Mouse (Mus musculus): ENCODE results near the gene Ahcyl1. TPM values are rescaled to one million over a fixed set of nuclear protein-coding genes. Genes with fewer than 3 reads are reported as not detected.
"Not testable (repeated sequence)": the region's sequence is repeated elsewhere in the genome, so short reads cannot be mapped to it uniquely, and the experiment has no call there.

Gene Ahcyl1
- total RNA-seq (2021), result 272 and 320 TPM in 2 replicates
- long read RNA-seq, experiment 1, transcript Ahcyl1-201 (17 exons, 3,863 nt), result major isoform, 215 of 253 reads
- long read RNA-seq, experiment 1, partial matches to known transcripts, result 10 of 253 reads
- long read RNA-seq, experiment 1, other reads (novel, unspliced or antisense), result 27 of 253 reads
- long read RNA-seq, experiment 2, transcript Ahcyl1-201 (17 exons, 3,863 nt), result major isoform, 206 of 248 reads
- long read RNA-seq, experiment 2, partial matches to known transcripts, result 9 of 248 reads
- long read RNA-seq, experiment 2, other reads (novel, unspliced or antisense), result 32 of 248 reads

- peak; percentile 99 for DNase-seq
Measured at GRCm38 (mm10) chr3:107695948-107696881, at the start of gene Ahcyl1. Gene Ahcyl1, minus strand, starts transcription at chr3:107696560.

GRCm38 (mm10) chr3:107746026-107746425 is 49.7 kb upstream of the Ahcyl1 start:
- peak; percentile 25 for DNase-seq

GRCm38 (mm10) chr3:107743650-107744049 is 47.3 kb upstream of the Ahcyl1 start:
- peak; percentile 38 for DNase-seq

- peak; percentile 39 for DNase-seq
Measured at GRCm38 (mm10) chr3:107743107-107743506, 46.7 kb upstream of the Ahcyl1 start.

- no peak for DNase-seq
Measured at GRCm38 (mm10) chr3:107742071-107742710, 45.8 kb upstream of the Ahcyl1 start.

- no peak for DNase-seq
Measured at GRCm38 (mm10) chr3:107741387-107741786, 45.0 kb upstream of the Ahcyl1 start.

GRCm38 (mm10) chr3:107740578-107741207 is 44.3 kb upstream of the Ahcyl1 start:
- DNase-seq, result peak; percentile 84

- no peak for DNase-seq
Measured at GRCm38 (mm10) chr3:107739966-107740365, 43.6 kb upstream of the Ahcyl1 start.

GRCm38 (mm10) chr3:107739456-107739855 is 43.1 kb upstream of the Ahcyl1 start:
- DNase-seq, result no peak

- no peak for DNase-seq
Measured at GRCm38 (mm10) chr3:107738620-107739019, 42.3 kb upstream of the Ahcyl1 start.

GRCm38 (mm10) chr3:107737609-107738190 is 41.3 kb upstream of the Ahcyl1 start:
- no peak for DNase-seq

GRCm38 (mm10) chr3:107735620-107736019 is 39.3 kb upstream of the Ahcyl1 start:
- not testable (repeated sequence) for DNase-seq

GRCm38 (mm10) chr3:107733329-107733728 is 37.0 kb upstream of the Ahcyl1 start:
- DNase-seq, result no peak

GRCm38 (mm10) chr3:107730236-107730635 is 33.9 kb upstream of the Ahcyl1 start:
- no peak for DNase-seq

GRCm38 (mm10) chr3:107728509-107728908 is 32.1 kb upstream of the Ahcyl1 start:
- no peak for DNase-seq

- no peak for DNase-seq
Measured at GRCm38 (mm10) chr3:107715971-107716370, 19.6 kb upstream of the Ahcyl1 start.

- no peak for DNase-seq
Measured at GRCm38 (mm10) chr3:107714276-107714933, 18.0 kb upstream of the Ahcyl1 start.

GRCm38 (mm10) chr3:107712081-107712480 is 15.7 kb upstream of the Ahcyl1 start:
- DNase-seq, result no peak

- DNase-seq, result peak; percentile 25
Measured at GRCm38 (mm10) chr3:107709156-107709555, 12.8 kb upstream of the Ahcyl1 start.

- no peak for DNase-seq
Measured at GRCm38 (mm10) chr3:107707239-107707638, 10.9 kb upstream of the Ahcyl1 start.

GRCm38 (mm10) chr3:107706164-107706563 is 9.8 kb upstream of the Ahcyl1 start:
- DNase-seq, result peak; percentile 19
